Mouse (Mus musculus): ENCODE data around the gene Mansc1. TPM values are rescaled to one million over a fixed set of nuclear protein-coding genes. Genes with fewer than 3 reads are reported as not detected.
A peak's percentile ranks its signal among the peaks of the same experiment; 100 is the strongest.

Mansc1 gene
- total and polyA plus RNA-seq, 3 experiments = not detected

- Histone ChIP-seq H3K4me1 (ENCODE audit: insufficient read depth, low read depth, low read length) (peaks cover 3% of the 10 kb centered on the region; the same call in 1 of the 2 replicates), H3K4me3 (ENCODE audit: low read depth, low read length) (no peak overlapping the region), H3K9me3 (replicated peaks) (no peaks in the 10 kb centered on the region), H3K36me3 (replicated peaks) (no peaks in the 10 kb centered on the region), H3K27me3 (ENCODE audit: insufficient read depth, low read length) (peaks cover 24% of the 10 kb centered on the region; the same call in 1 of the 2 replicates)
- DNase-seq (ENCODE audit: low spot score) (no peak), ATAC-seq (ENCODE audit: extremely low read depth, insufficient number of reproducible peaks, low FRiP score, poor library complexity, severe bottlenecking) (no peak)
- TF ChIP-seq TAL1 (conservative IDR thresholded peaks at IDR 0.05; ENCODE audit: low read depth, low read length) (no peak), CTCF (IDR thresholded peaks at IDR 0.05; ENCODE audit: low read depth, low read length) (no peak), POLR2AphosphoS5 (IDR thresholded peaks at IDR 0.05; ENCODE audit: insufficient replicate concordance, low read depth, low read length) (no peak), GATA1 (IDR thresholded peaks at IDR 0.05; ENCODE audit: borderline replicate concordance, low read length) (no peak)
Measured at GRCm38 (mm10) chr6:134630447-134630846, 1.8 kb downstream of the Mansc1 start.

- no peaks in the 10 kb centered on the region for H3K36me3 ChIP-seq (replicated peaks)
- no peak for ATAC-seq (ENCODE audit: extremely low read depth, insufficient number of reproducible peaks, low FRiP score, poor library complexity, severe bottlenecking)
- DNase-seq (ENCODE audit: low spot score) = no peak
- H3K4me3 ChIP-seq (ENCODE audit: low read depth, low read length) = no peak overlapping the region
- TF ChIP-seq POLR2AphosphoS5 (IDR thresholded peaks at IDR 0.05; ENCODE audit: insufficient replicate concordance, low read depth, low read length) (no peak), GATA1 (IDR thresholded peaks at IDR 0.05; ENCODE audit: borderline replicate concordance, low read length) (no peak), CTCF (IDR thresholded peaks at IDR 0.05; ENCODE audit: low read depth, low read length) (no peak), GATA2 (IDR thresholded peaks at IDR 0.05; ENCODE audit: borderline replicate concordance, low read depth, low read length) (no peak), TAL1 (conservative IDR thresholded peaks at IDR 0.05; ENCODE audit: low read depth, low read length) (no peak)
- no peaks in the 10 kb centered on the region for H3K9me3 ChIP-seq (replicated peaks)
- 0 out of 2 replicates have a peak, but pooled peaks cover under 1% of the 10 kb centered on the region for H3K4me1 ChIP-seq (ENCODE audit: insufficient read depth, low read depth, low read length)
- peaks cover 38% of the 10 kb centered on the region for H3K27me3 ChIP-seq (ENCODE audit: insufficient read depth, low read length)
Measured at GRCm38 (mm10) chr6:134626564-134626963, 5.7 kb downstream of the Mansc1 start.

- ATAC-seq (ENCODE audit: extremely low read depth, insufficient number of reproducible peaks, low FRiP score, poor library complexity, severe bottlenecking) = no peak
- Histone ChIP-seq H3K9me3 (replicated peaks) (no peaks in the 10 kb centered on the region), H3K4me1 (ENCODE audit: insufficient read depth, low read depth, low read length) (0 out of 2 replicates have a peak, but pooled peaks cover 3% of the 10 kb centered on the region), H3K36me3 (replicated peaks) (no peaks in the 10 kb centered on the region), H3K4me3 (ENCODE audit: low read depth, low read length) (no peak overlapping the region), H3K27me3 (ENCODE audit: insufficient read depth, low read length) (peaks cover 38% of the 10 kb centered on the region)
- DNase-seq (ENCODE audit: low spot score) = no peak
- TF ChIP-seq GATA1 (IDR thresholded peaks at IDR 0.05; ENCODE audit: borderline replicate concordance, low read length) (no peak), GATA2 (IDR thresholded peaks at IDR 0.05; ENCODE audit: borderline replicate concordance, low read depth, low read length) (no peak), CTCF (IDR thresholded peaks at IDR 0.05; ENCODE audit: low read depth, low read length) (no peak), POLR2AphosphoS5 (IDR thresholded peaks at IDR 0.05; ENCODE audit: insufficient replicate concordance, low read depth, low read length) (no peak), TAL1 (conservative IDR thresholded peaks at IDR 0.05; ENCODE audit: low read depth, low read length) (no peak)
Measured at GRCm38 (mm10) chr6:134625431-134625830, 6.9 kb downstream of the Mansc1 start.

- H3K36me3 ChIP-seq (replicated peaks) = no peaks in the 10 kb centered on the region
- 0 out of 2 replicates have a peak, but pooled peaks cover 6% of the 10 kb centered on the region for H3K4me1 ChIP-seq (ENCODE audit: insufficient read depth, low read depth, low read length)
- H3K9me3 ChIP-seq (replicated peaks) = no peaks in the 10 kb centered on the region
- no peak for DNase-seq (ENCODE audit: low spot score)
- H3K27me3 ChIP-seq (ENCODE audit: insufficient read depth, low read length) = peaks cover 41% of the 10 kb centered on the region
- ATAC-seq (ENCODE audit: extremely low read depth, insufficient number of reproducible peaks, low FRiP score, poor library complexity, severe bottlenecking) = no peak
- TF ChIP-seq GATA1 (IDR thresholded peaks at IDR 0.05; ENCODE audit: borderline replicate concordance, low read length) (no peak), CTCF (IDR thresholded peaks at IDR 0.05; ENCODE audit: low read depth, low read length) (no peak), GATA2 (IDR thresholded peaks at IDR 0.05; ENCODE audit: borderline replicate concordance, low read depth, low read length) (no peak), POLR2AphosphoS5 (IDR thresholded peaks at IDR 0.05; ENCODE audit: insufficient replicate concordance, low read depth, low read length) (no peak), TAL1 (conservative IDR thresholded peaks at IDR 0.05; ENCODE audit: low read depth, low read length) (no peak)
- H3K4me3 ChIP-seq (ENCODE audit: low read depth, low read length) = no peak overlapping the region
Measured at GRCm38 (mm10) chr6:134621552-134621949, 10.7 kb downstream of the Mansc1 start.

GRCm38 (mm10) chr6:134620846-134621551 is 11.3 kb downstream of the Mansc1 start:
- no peaks in the 10 kb centered on the region for H3K9me3 ChIP-seq (replicated peaks)
- TF ChIP-seq CTCF (IDR thresholded peaks at IDR 0.05; ENCODE audit: low read depth, low read length) = peak; percentile 41; the same call in 1 of the 2 replicates
- no peak for TF ChIP-seq GATA2 (IDR thresholded peaks at IDR 0.05; ENCODE audit: borderline replicate concordance, low read depth, low read length)
- ATAC-seq (ENCODE audit: extremely low read depth, insufficient number of reproducible peaks, low FRiP score, poor library complexity, severe bottlenecking) (peak; percentile 31; the same call in 1 of the 2 replicates), DNase-seq (ENCODE audit: low spot score) (no peak)
- peaks cover 40% of the 10 kb centered on the region for H3K27me3 ChIP-seq (ENCODE audit: insufficient read depth, low read length)
- peaks cover 6% of the 10 kb centered on the region; the same call in 1 of the 2 replicates for H3K4me1 ChIP-seq (ENCODE audit: insufficient read depth, low read depth, low read length)
- no peak overlapping the region for H3K4me3 ChIP-seq (ENCODE audit: low read depth, low read length)
- no peaks in the 10 kb centered on the region for H3K36me3 ChIP-seq (replicated peaks)

GRCm38 (mm10) chr6:134620129-134620528 is 12.2 kb downstream of the Mansc1 start:
- Histone ChIP-seq H3K4me1 (ENCODE audit: insufficient read depth, low read depth, low read length) (peaks cover 6% of the 10 kb centered on the region; the same call in 1 of the 2 replicates), H3K9me3 (replicated peaks) (no peaks in the 10 kb centered on the region), H3K36me3 (replicated peaks) (no peaks in the 10 kb centered on the region), H3K27me3 (ENCODE audit: insufficient read depth, low read length) (peaks cover 40% of the 10 kb centered on the region), H3K4me3 (ENCODE audit: low read depth, low read length) (no peak overlapping the region)
- ATAC-seq (ENCODE audit: extremely low read depth, insufficient number of reproducible peaks, low FRiP score, poor library complexity, severe bottlenecking) (no peak), DNase-seq (ENCODE audit: low spot score) (no peak)
- TF ChIP-seq GATA1 (IDR thresholded peaks at IDR 0.05; ENCODE audit: borderline replicate concordance, low read length) (no peak), POLR2AphosphoS5 (IDR thresholded peaks at IDR 0.05; ENCODE audit: insufficient replicate concordance, low read depth, low read length) (no peak), TAL1 (conservative IDR thresholded peaks at IDR 0.05; ENCODE audit: low read depth, low read length) (no peak), GATA2 (IDR thresholded peaks at IDR 0.05; ENCODE audit: borderline replicate concordance, low read depth, low read length) (no peak), CTCF (IDR thresholded peaks at IDR 0.05; ENCODE audit: low read depth, low read length) (no peak)
